Mouse (Mus musculus) CH12.LX (cell line): ENCODE measurements around the gene Arl2.
"Not testable (repeated sequence)": the region's sequence is repeated elsewhere in the genome, so short reads cannot be mapped to it uniquely, and the experiment has no call there.

Experiments
- EP300 ChIP-seq: IDR thresholded peaks from 2 replicates; pipeline ENCODE4 v1.6.1; 2011; ENCODE audit warnings: low read length, improper control_type of control experiment
- POLR2A ChIP-seq: IDR thresholded peaks from 2 replicates; pipeline ENCODE4 v1.6.1; 2011; ENCODE audit warnings: low read depth, mild to moderate bottlenecking, improper control_type of control experiment, low read length
- RAD21 ChIP-seq: IDR thresholded peaks from 2 replicates; pipeline ENCODE4 v1.6.1; 2011; ENCODE audit warnings: low read depth, mild to moderate bottlenecking, low read length, improper control_type of control experiment, moderate library complexity

GRCm38 (mm10) chr19:6133197-6133596 lies 8.2 kb downstream of the Arl2 start:
- TF ChIP-seq EP300, RAD21, POLR2A: not testable (repeated sequence)
